Mouse (Mus musculus) embryonic facial prominence, embryonic 13.5 days (tissue): ENCODE results near the gene Wbp2. TPM values are rescaled to one million over a fixed set of nuclear protein-coding genes. Genes with fewer than 3 reads are reported as not detected.
"Not testable (repeated sequence)": the region's sequence is repeated elsewhere in the genome, so short reads cannot be mapped to it uniquely, and the experiment has no call there.

ENCODE experiments used
- ATAC-seq: fragments of 200-750 bp; cut with Nextera tagmentation; 2 replicates; pipeline ENCODE4 v1.8.0; 2017; ENCODE audit warnings: low read depth; ENCODE audit not compliant: insufficient number of reproducible peaks, insufficient read depth, low FRiP score, low TSS enrichment
- H3K27ac ChIP-seq: fragments of 300-500 bp; sonication (generic); 2 replicates; pipeline ENCODE4 v1.5.1; 2015; ENCODE audit warnings: moderate library complexity, mild to moderate bottlenecking, inconsistent platforms
- H3K27me3 ChIP-seq: fragments of 300-500 bp; sonication (generic); 2 replicates; pipeline ENCODE4 v1.6.1; 2015; ENCODE audit warnings: mild to moderate bottlenecking, inconsistent platforms
- H3K36me3 ChIP-seq: fragments of 300-500 bp; sonication (generic); 2 replicates; pipeline ENCODE4 v1.6.1; 2015; ENCODE audit warnings: mild to moderate bottlenecking, inconsistent platforms
- H3K4me1 ChIP-seq: fragments of 300-500 bp; sonication (generic); 2 replicates; pipeline ENCODE4 v1.6.1; 2015; ENCODE audit warnings: inconsistent platforms
- H3K4me2 ChIP-seq: fragments of 300-500 bp; sonication (generic); 2 replicates; pipeline ENCODE4 v1.6.1; 2015; ENCODE audit warnings: moderate library complexity, mild to moderate bottlenecking, inconsistent platforms
- H3K4me3 ChIP-seq: fragments of 300-500 bp; sonication (generic); 2 replicates; pipeline ENCODE4 v1.5.1; 2015; ENCODE audit warnings: mild to moderate bottlenecking, inconsistent platforms
- H3K9ac ChIP-seq: fragments of 300-500 bp; sonication (generic); 2 replicates; pipeline ENCODE4 v1.6.1; 2015; ENCODE audit warnings: mild to moderate bottlenecking, inconsistent platforms
- H3K9me3 ChIP-seq: fragments of 300-500 bp; sonication (generic); 2 replicates; pipeline ENCODE4 v1.6.1; 2016; ENCODE audit warnings: inconsistent platforms
- WGBS: fragments of 180-500 bp; shearing (Covaris S2); methylation state at CpG from one replicate; pipeline ENCODE4 v1.1.7; 2015; ENCODE audit warnings: mixed read lengths; 5-methylcytosine and 5-hydroxymethylcytosine counted together
- polyA plus RNA-seq: library from polyadenylated mRNA; unstranded; fragments of >200 nt; fragmentation: Nextera tagmentation; extraction: Ambion mirVana; gene quantifications from 2 replicates; pipeline ENCODE4 v1.2.1, GENCODE M21; 2015

Wbp2 gene
- polyA plus RNA-seq, 1 experiment from 2014 or later, result 52.0 TPM

DNA sequence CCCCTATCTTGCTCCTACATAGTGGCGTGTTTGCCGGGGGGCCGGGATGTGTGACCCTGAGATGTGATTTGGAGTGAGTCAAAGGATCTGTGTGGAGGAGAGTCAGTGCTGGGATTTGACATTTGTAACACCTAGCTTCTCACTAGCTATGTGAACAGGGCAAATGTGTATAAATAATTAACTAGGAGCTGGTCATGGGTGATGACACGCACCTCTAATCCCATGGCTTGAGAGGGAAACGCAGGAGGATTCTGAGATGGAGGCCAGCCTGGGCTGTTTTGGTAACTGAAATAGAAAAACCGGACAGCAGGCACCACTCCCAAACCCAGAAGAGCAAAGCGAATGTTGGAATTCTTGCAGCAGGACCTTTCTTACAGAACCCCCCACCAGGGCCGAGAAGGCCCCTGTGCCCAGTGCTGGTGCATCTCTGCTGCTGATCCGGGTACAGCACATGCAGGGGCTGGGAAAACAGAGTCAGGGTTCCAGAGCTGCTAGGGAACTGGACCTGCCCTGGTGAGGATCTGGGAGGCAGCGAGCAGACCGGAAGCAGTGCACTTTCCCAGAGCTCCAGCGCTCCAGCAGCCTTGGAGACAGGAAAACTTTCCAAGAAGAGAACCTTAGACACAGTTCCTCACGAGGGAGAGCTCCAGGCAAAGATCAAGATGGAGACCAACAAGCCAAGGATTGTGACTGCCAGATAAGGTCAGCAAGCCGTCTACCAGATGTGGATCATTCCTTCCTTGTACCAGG is 12.1 kb upstream of the Wbp2 start:
- WGBS, result 73% methylated on average over 14 of the region's 14 CpGs

DNA sequence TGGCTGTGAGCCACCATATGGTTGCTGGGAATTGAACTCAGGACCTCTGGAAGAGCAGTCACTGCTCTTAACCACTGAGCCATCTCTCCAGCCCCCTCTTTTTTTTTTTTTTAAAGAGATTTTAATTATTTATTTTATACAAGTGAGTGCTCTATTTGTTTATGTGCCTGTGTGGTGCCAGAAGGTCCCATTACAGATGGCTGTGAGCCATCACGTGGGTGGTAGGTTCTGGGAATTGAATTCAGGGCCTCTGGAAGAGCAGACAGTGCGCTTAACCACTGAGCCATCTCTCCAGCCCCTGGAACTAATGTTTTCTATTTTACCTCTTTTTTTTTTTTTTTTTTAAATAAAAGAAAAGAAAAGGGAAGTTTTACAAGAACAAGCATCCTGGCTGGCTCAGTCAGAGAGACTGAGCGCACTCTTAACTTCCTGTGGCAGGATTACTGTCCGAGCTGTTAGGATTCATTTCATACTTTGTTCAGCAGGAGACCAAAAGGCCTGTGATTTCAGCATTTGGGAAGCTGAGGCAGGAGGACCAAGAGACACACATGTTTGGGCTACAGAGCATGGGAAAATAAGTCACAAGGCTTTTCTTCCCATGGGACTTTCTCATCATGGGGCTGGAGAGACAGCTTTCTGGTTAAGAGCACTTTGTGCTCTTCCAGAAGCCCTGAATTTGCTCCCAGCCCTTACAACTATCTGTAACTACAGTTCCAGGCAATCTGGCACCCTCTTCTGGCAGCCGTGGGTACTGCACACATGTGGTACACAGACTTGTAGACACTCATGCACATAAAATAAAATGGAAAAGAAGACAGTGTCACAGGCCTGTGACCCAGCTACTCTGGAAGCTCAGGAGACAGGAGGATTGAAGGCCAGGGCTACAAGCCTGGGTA is 9.7 kb upstream of the Wbp2 start:
- Histone ChIP-seq H3K27me3 (no peaks in the 10 kb centered on the region), H3K4me3 (no peak overlapping the region), H3K27ac (no peak overlapping the region), H3K4me2 (no peak overlapping the region), H3K9me3 (no peaks in the 10 kb centered on the region), H3K36me3 (no peaks in the 10 kb centered on the region), H3K4me1 (peaks cover 2% of the 10 kb centered on the region), H3K9ac (no peak overlapping the region)
- WGBS, result 91% methylated on average over 5 of the region's 5 CpGs
- no peak for ATAC-seq

More for the DNA sequence above, 12.1 kb upstream of the Wbp2 start:
- H3K4me3 ChIP-seq, result no peak overlapping the region
- H3K9ac ChIP-seq, result no peak overlapping the region
- no peak overlapping the region for H3K27ac ChIP-seq
- peaks cover 23% of the 10 kb centered on the region for H3K4me1 ChIP-seq
- ATAC-seq, result no peak
- H3K4me2 ChIP-seq, result no peak overlapping the region
- no peaks in the 10 kb centered on the region for H3K27me3 ChIP-seq
- H3K9me3 ChIP-seq, result no peaks in the 10 kb centered on the region
- H3K36me3 ChIP-seq, result no peaks in the 10 kb centered on the region

DNA sequence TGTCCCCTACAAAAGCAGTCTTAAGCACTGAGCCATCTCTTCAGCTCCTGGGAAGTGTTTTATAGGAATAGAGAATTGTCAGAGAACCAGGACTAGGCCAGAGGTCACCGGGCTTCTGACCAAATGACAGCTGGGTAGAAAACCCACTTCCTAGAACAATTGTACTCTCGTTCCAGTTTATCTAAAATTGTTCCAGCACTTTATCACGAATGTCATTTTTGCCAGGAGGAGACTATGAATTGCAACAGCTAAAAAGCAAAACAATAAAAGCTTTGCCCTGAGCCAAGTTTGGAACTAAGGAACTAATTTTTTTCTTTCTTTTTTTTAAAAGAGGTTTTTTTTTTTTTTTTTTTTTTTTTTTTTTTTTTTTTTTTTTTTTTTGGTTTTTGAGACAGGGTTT is 8.8 kb upstream of the Wbp2 start:
- Histone ChIP-seq H3K4me2 (no peak overlapping the region), H3K36me3 (no peaks in the 10 kb centered on the region), H3K4me3 (no peak overlapping the region), H3K27ac (no peak overlapping the region), H3K9me3 (no peaks in the 10 kb centered on the region), H3K4me1 (no peaks in the 10 kb centered on the region), H3K9ac (no peak overlapping the region), H3K27me3 (no peaks in the 10 kb centered on the region)
- ATAC-seq, result no peak
- WGBS, result 74% methylated on average over 3 of the region's 3 CpGs

DNA sequence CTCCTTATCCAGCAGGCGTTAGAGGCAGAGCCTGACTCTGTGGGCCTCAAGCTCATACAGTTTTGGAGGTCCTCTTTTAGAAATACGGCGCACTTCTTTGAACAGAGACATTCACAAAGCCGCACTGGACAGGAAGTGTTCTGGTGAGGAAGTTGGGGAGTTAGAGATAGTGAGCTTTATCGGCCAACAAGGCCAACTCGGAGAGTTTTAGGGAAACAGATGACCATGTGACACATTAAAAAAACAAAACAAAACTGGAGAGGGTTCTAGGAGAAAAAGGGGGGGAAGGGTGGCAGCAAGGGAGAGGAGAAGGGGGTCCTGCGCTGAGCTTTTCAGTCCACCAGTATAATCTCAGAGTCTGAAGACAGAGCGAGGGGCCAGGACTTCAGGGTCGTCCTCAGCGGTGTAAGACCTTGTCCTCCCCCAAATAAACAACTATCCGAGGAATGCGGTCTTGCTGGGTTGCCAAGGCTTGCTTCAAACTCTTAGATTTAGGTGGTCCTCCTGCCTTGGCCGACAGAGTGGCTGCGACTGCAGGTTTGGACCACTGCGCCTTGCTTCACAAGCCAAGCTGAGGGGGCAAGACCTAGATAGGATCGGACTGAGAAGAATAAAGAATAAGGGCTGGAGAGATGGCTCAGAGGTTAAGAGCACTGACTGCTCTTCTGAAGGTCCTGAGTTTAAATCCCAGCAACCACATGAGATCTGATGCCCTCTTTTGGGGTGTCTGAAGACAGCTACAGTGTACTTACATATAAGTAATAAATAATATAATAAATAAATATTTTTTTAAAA is 7.2 kb upstream of the Wbp2 start:
- no peak for ATAC-seq

DNA sequence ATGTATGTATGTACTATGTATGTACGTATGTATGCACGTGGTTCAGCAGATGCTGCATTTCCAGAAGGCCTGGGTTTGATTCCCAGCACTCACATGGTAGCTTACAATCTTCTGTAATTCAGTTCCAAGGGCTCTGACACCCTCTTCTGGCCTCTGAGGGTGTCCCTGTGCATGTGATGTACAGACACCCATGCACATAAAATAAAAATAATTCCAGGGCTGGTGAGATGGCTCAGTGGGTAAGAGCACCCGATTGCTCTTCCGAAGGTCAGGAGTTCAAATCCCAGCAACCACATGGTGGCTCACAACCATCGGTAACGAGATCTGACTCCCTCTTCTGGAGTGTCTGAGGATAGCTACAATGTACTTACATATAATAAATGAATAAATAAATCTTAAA is 6.2 kb upstream of the Wbp2 start:
- 90% methylated on average over 6 of the region's 6 CpGs for WGBS
- H3K9ac ChIP-seq, ATAC-seq, H3K9me3 ChIP-seq, H3K4me2 ChIP-seq, H3K4me1 ChIP-seq, H3K27ac ChIP-seq, H3K36me3 ChIP-seq, H3K4me3 ChIP-seq, H3K27me3 ChIP-seq: not testable (repeated sequence)

More for the DNA sequence above, 7.2 kb upstream of the Wbp2 start:
- Histone ChIP-seq H3K27me3 (no peaks in the 10 kb centered on the region), H3K4me2 (no peak overlapping the region), H3K9me3 (no peaks in the 10 kb centered on the region), H3K4me1 (no peaks in the 10 kb centered on the region), H3K4me3 (no peak overlapping the region), H3K9ac (no peak overlapping the region), H3K36me3 (no peaks in the 10 kb centered on the region), H3K27ac (no peak overlapping the region)
- 59% methylated on average over 16 of the region's 16 CpGs for WGBS

DNA sequence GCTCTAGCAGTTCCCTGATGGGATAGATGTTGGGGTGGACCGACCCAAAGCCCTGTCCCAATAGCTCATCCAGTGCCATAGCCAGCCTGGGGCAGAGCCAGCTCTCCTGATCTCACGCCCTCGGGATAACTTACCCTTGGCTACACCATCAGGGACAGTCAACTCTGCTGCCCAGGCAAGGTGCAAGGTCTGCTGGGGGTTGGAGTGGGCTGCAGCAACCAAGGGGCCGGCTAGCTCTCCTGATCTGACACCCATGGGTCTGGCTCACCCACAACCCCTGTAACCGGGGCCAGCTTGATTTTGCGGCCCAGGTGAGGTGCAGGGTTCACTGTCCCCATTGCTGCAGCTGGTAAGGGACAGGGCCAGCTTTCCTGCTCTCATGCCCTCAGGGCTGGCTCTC is 4.8 kb upstream of the Wbp2 start:
- whole genome bisulfite sequencing, result 86% methylated on average over 6 of the region's 6 CpGs
- H3K4me1 ChIP-seq, result peaks cover 8% of the 10 kb centered on the region

DNA sequence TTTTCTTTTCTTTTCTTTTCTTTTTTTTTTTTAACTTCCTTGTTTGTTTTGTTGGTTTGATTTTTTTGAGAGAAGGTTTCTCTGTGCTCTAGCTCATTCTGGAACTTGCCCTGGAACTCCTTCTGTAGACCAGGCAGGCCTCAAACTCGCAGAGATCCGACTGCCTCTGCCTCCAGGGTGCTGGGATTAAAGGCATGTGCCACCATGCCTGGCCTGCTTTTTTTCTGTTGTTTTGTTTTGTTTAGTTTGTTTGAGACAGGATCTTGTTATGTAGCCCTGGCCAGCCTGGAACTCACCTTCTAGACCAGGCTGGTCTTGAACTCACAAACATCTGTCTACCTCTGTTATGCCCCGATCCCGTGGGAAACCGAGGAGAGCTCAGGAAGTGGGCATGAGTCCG is 2.8 kb upstream of the Wbp2 start:
- Histone ChIP-seq H3K27ac (no peak overlapping the region), H3K27me3 (no peaks in the 10 kb centered on the region), H3K4me2 (no peak overlapping the region), H3K36me3 (no peaks in the 10 kb centered on the region), H3K9ac (no peak overlapping the region), H3K4me1 (peaks cover 18% of the 10 kb centered on the region), H3K4me3 (no peak overlapping the region), H3K9me3 (no peaks in the 10 kb centered on the region)
- no peak for ATAC-seq
- 87% methylated on average over 6 of the region's 6 CpGs for WGBS

More for the DNA sequence above, 4.8 kb upstream of the Wbp2 start:
- H3K4me2 ChIP-seq, result no peak overlapping the region
- no peak overlapping the region for H3K27ac ChIP-seq
- no peaks in the 10 kb centered on the region for H3K27me3 ChIP-seq
- H3K36me3 ChIP-seq, result no peaks in the 10 kb centered on the region
- no peak overlapping the region for H3K4me3 ChIP-seq
- H3K9ac ChIP-seq, result no peak overlapping the region
- no peaks in the 10 kb centered on the region for H3K9me3 ChIP-seq
- ATAC-seq, result no peak

DNA sequence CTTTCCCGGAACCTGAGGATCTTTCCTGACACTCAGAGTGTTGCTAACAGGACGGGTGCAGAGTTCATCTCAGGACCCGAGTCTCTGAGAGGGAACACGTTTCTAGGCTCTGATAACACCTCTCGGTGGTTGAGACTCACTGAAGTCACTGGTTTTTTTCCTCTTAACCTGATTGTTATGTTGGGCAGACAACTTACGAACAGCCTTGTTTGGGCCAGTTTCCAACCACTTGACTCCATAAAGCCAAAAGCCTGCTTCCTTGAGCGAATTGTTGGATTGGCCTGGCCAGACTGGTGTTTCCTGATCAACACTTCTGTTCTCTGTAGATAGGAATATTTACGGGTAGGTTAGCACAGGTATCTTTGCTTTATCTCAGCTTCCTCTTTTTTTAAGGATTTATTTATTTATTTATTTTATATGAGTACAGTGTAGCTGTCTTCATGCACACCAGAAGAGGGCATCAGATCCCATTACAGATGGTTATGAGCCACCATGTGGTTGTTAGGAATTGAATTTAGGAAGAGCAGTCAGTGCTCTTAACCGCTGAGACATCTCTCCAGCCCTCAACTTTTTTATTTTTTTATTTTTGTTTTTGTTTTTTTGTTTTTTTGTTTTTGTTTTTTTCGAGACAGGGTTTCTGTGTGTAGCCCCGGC is 2.1 kb upstream of the Wbp2 start:
- no peak for ATAC-seq
- H3K9me3 ChIP-seq, result no peaks in the 10 kb centered on the region
- H3K36me3 ChIP-seq, result peaks cover 4% of the 10 kb centered on the region
- no peak overlapping the region for H3K4me3 ChIP-seq
- H3K4me2 ChIP-seq, result no peak overlapping the region
- 87% methylated on average over 11 of the region's 11 CpGs for WGBS
- peaks cover 18% of the 10 kb centered on the region for H3K4me1 ChIP-seq
- no peak overlapping the region for H3K27ac ChIP-seq
- no peak overlapping the region for H3K9ac ChIP-seq
- no peaks in the 10 kb centered on the region for H3K27me3 ChIP-seq

DNA sequence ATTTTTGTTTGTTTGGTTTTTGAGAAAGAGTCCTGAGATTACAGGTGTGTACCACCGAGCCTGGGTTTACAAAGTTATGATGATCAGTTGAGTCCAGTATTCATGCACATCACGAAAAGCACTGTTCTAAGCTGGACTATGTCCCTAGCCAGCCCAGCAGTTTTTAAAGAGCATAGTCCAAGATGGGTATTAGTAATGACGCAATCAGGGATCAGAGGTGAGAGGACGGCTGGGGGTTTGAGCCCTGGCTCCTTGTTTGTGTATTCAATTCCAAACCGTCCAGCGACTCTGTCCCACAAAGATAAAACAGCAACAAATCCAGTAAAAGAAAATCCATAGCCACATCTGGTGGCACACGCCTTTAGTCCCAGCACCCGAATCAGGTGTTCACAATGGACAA is 1.4 kb upstream of the Wbp2 start:
- ATAC-seq, result no peak
- Histone ChIP-seq H3K27me3 (no peaks in the 10 kb centered on the region), H3K4me2 (peak overlapping the region; percentile 61), H3K9ac (no peak overlapping the region), H3K4me3 (no peak overlapping the region), H3K4me1 (peaks cover 18% of the 10 kb centered on the region), H3K9me3 (no peaks in the 10 kb centered on the region), H3K36me3 (peaks cover 11% of the 10 kb centered on the region), H3K27ac (no peak overlapping the region)
- WGBS, result 82% methylated on average over 8 of the region's 8 CpGs

DNA sequence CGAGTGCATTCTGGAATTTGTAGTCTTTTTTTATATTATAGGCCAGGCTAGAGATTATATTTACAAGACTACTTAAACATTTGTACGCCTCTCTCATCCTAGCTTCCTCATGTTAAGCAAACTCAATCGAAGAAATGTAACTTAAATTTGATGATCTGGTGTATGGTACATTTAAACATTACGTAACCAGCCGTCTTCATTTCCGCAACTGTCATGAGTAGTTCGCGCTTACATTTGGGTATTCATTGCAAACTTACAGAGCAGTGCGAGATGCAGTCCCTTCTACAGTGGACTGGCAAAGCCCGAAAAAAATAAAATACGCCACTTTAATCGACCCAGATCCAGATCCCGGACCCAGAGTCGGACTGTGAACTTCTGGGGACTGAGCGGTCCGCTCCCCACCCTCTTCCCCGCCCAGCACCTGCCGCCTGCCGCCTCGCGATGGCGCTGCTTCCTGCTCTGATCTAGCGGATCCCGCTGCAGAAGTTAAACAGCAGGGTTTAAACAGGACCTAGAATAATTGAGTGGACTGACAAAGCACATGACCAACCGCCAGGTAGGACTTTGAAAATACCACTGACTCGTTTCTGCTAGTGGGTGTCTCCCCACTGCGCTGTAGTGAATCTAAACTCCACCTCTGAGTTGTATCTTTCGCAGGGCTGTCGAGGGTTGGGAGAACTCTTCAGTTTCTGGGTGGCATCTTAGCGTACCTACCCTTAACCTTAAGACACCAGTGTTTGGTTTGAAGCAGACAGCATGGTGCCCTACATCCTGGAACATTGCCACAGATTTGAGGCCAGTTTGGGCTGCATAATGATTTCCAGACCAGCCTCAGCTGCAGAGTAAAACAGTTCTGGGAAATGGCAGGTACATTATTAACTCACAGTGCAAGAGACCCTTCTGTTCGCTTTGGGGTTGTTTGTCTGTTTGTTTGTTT is 667 bp upstream of the Wbp2 start:
- H3K27ac ChIP-seq, result peak overlapping the region; percentile 17; the same call in 1 of the 2 replicates

More for the DNA sequence above, 667 bp upstream of the Wbp2 start:
- Histone ChIP-seq H3K9me3 (no peaks in the 10 kb centered on the region), H3K9ac (peak overlapping the region; percentile 53; the same call in 1 of the 2 replicates), H3K27me3 (no peaks in the 10 kb centered on the region), H3K4me1 (peaks cover 18% of the 10 kb centered on the region), H3K4me3 (peak overlapping the region; percentile 44), H3K36me3 (peaks cover 17% of the 10 kb centered on the region), H3K4me2 (peak overlapping the region; percentile 61)
- WGBS, result 2% methylated on average over 31 of the region's 31 CpGs
- ATAC-seq, result peak; percentile 63
